Mouse (Mus musculus) small intestine, adult 2 months (tissue): ENCODE measurements around the gene Erp29. TPM values are rescaled to one million over a fixed set of nuclear protein-coding genes. Genes with fewer than 3 reads are reported as not detected.

ENCODE experiments used
- H3K27ac ChIP-seq: fragments of 200-500 bp; 2 replicates; pipeline ENCODE4 v1.5.1; 2012; ENCODE audit warnings: low read depth, low read length, control low read depth, inconsistent platforms; ENCODE audit not compliant: insufficient read depth
- H3K27me3 ChIP-seq: fragments of 200-500 bp; 2 replicates; pipeline ENCODE4 v1.6.1; 2012; ENCODE audit warnings: mild to moderate bottlenecking, moderate library complexity, low read length, inconsistent platforms; ENCODE audit not compliant: control insufficient read depth, insufficient read depth
- H3K36me3 ChIP-seq: fragments of 200-500 bp; 2 replicates; pipeline ENCODE4 v1.6.1; 2012; ENCODE audit warnings: mild to moderate bottlenecking, low read length, control low read depth, inconsistent platforms; ENCODE audit not compliant: control insufficient read depth, insufficient read depth
- H3K4me1 ChIP-seq: fragments of 200-500 bp; 2 replicates; pipeline ENCODE4 v1.6.1; 2012; ENCODE audit warnings: low read length, inconsistent platforms, mixed read lengths; ENCODE audit not compliant: control insufficient read depth, insufficient read depth, insufficient read length
- H3K4me3 ChIP-seq: fragments of 200-500 bp; 2 replicates; pipeline ENCODE4 v1.5.1; 2012; ENCODE audit warnings: low read depth, mild to moderate bottlenecking, control low read depth, inconsistent platforms, low read length, moderate library complexity
- CTCF ChIP-seq: fragments of 200-500 bp; IDR thresholded peaks from 2 replicates; pipeline ENCODE4 v1.5.1; 2012; ENCODE audit warnings: low read depth, mild to moderate bottlenecking, control low read depth, inconsistent platforms, low read length, moderate library complexity, mixed read lengths; ENCODE audit not compliant: insufficient replicate concordance, insufficient read length; ENCODE audit errors: extremely low read depth
- POLR2A ChIP-seq: fragments of 200-500 bp; IDR thresholded peaks from 2 replicates; pipeline ENCODE4 v1.6.1; 2012; ENCODE audit warnings: low read depth, mild to moderate bottlenecking, control low read depth, inconsistent platforms, low read length, moderate library complexity
- WGBS: fragments of 180-500 bp; shearing (Covaris S2); methylation state at CpG from one replicate; pipeline ENCODE4 v1.1.7; 2018; 5-methylcytosine and 5-hydroxymethylcytosine counted together
- polyA plus RNA-seq: library from polyadenylated mRNA; depleted of rRNA; stranded (reverse); fragments of >200 nt; gene quantifications from 2 replicates; pipeline ENCODE4 v1.2.3, GENCODE M21; 2012

Gene Erp29
- polyA plus RNA-seq, 1 experiment = 35.6 TPM

- Histone ChIP-seq H3K27me3 (no peaks in the 10 kb centered on the region), H3K4me1 (peaks cover 16% of the 10 kb centered on the region; the same call in 1 of the 2 replicates), H3K27ac (0 out of 2 replicates have a peak overlapping the region, but pooled peaks have one; percentile 4), H3K36me3 (no peaks in the 10 kb centered on the region), H3K4me3 (0 out of 2 replicates have a peak overlapping the region, but pooled peaks have one; percentile 4)
- 38% methylated on average over 5 of the region's 5 CpGs for WGBS
- no peak for TF ChIP-seq POLR2A
- no peak for TF ChIP-seq CTCF
These were observed 52.8 kb downstream of the Erp29 start for GRCm38 (mm10) chr5:121399540-121399939.

- H3K4me1 ChIP-seq = peaks cover 16% of the 10 kb centered on the region; the same call in 1 of the 2 replicates
- TF ChIP-seq POLR2A (no peak), CTCF (no peak)
- H3K27me3 ChIP-seq = no peaks in the 10 kb centered on the region
- WGBS = 17% methylated on average over 9 of the region's 9 CpGs
- peak overlapping the region; percentile 4; the same call in 1 of the 2 replicates for H3K4me3 ChIP-seq
- H3K27ac ChIP-seq = no peak overlapping the region
- H3K36me3 ChIP-seq = no peaks in the 10 kb centered on the region
These were observed 53.3 kb downstream of the Erp29 start for GRCm38 (mm10) chr5:121398965-121399462.

- H3K4me1 ChIP-seq = peaks cover 16% of the 10 kb centered on the region; the same call in 1 of the 2 replicates
- peak overlapping the region; percentile 92 for H3K4me3 ChIP-seq
- H3K27ac ChIP-seq = no peak overlapping the region
- WGBS = under 1% methylated on average over 67 of the region's 67 CpGs
- no peaks in the 10 kb centered on the region for H3K36me3 ChIP-seq
- H3K27me3 ChIP-seq = no peaks in the 10 kb centered on the region
- no peak for TF ChIP-seq CTCF
These were observed 54.0 kb downstream of the Erp29 start for GRCm38 (mm10) chr5:121398146-121398964.

- WGBS = 5% methylated on average over 53 of the region's 53 CpGs
- no peaks in the 10 kb centered on the region for H3K27me3 ChIP-seq
- H3K4me1 ChIP-seq = peaks cover 16% of the 10 kb centered on the region; the same call in 1 of the 2 replicates
- H3K4me3 ChIP-seq = peak within 1 kb of the TSS; percentile 92
- TF ChIP-seq POLR2A (peak; percentile 68; the same call in 1 of the 2 replicates), CTCF (peak; percentile 3; the same call in 1 of the 2 replicates)
- H3K36me3 ChIP-seq = no peaks in the 10 kb centered on the region
- peak within 1 kb of the TSS; percentile 69 for H3K27ac ChIP-seq
These were observed 54.8 kb downstream of the Erp29 start, which contains the start of gene Naa25 for GRCm38 (mm10) chr5:121397187-121398145. Naa25 (plus strand) TSS chr5:121397936.

GRCm38 (mm10) chr5:121395621-121396020, 56.7 kb downstream of the Erp29 start:
- H3K4me1 ChIP-seq = peaks cover 13% of the 10 kb centered on the region; the same call in 1 of the 2 replicates
- 82% methylated on average over 5 of the region's 5 CpGs for WGBS
- no peak for TF ChIP-seq POLR2A
- no peak for TF ChIP-seq CTCF
- H3K36me3 ChIP-seq = no peaks in the 10 kb centered on the region
- H3K27me3 ChIP-seq = no peaks in the 10 kb centered on the region
- no peak overlapping the region for H3K27ac ChIP-seq
- no peak overlapping the region for H3K4me3 ChIP-seq

- Histone ChIP-seq H3K36me3 (no peaks in the 10 kb centered on the region), H3K4me1 (no peaks in the 10 kb centered on the region), H3K4me3 (no peak overlapping the region), H3K27ac (no peak overlapping the region), H3K27me3 (no peaks in the 10 kb centered on the region)
- TF ChIP-seq CTCF (no peak), POLR2A (no peak)
- 53% methylated on average over 3 of the region's 3 CpGs for WGBS
These were observed 58.9 kb downstream of the Erp29 start for GRCm38 (mm10) chr5:121393402-121393801.
